Mouse (Mus musculus): ENCODE results near the gene Arhgap45. TPM values are rescaled to one million over a fixed set of nuclear protein-coding genes. Genes with fewer than 3 reads are reported as not detected.
A peak's percentile ranks its signal among the peaks of the same experiment; 100 is the strongest.
"Not testable (repeated sequence)": the region's sequence is repeated elsewhere in the genome, so short reads cannot be mapped to it uniquely, and the experiment has no call there.

Gene Arhgap45
- polyA plus RNA-seq, 1 experiment from 2014 or later: 206 TPM

GRCm38 (mm10) chr10:80053831-80054815, 37.7 kb downstream of the Arhgap45 start:
- peak; percentile 67 for DNase-seq (ENCODE audit: low spot score)

- DNase-seq (ENCODE audit: low spot score): not testable (repeated sequence)
These were observed 38.5 kb downstream of the Arhgap45 start for GRCm38 (mm10) chr10:80054911-80055310.

GRCm38 (mm10) chr10:80055364-80055763, 38.9 kb downstream of the Arhgap45 start:
- no peak for DNase-seq (ENCODE audit: low spot score)

GRCm38 (mm10) chr10:80055891-80056290, 39.4 kb downstream of the Arhgap45 start:
- DNase-seq (ENCODE audit: low spot score): no peak

GRCm38 (mm10) chr10:80056506-80056905, 40.1 kb downstream of the Arhgap45 start:
- no peak for DNase-seq (ENCODE audit: low spot score)

GRCm38 (mm10) chr10:80056976-80057682, 40.7 kb downstream of the Arhgap45 start:
- DNase-seq (ENCODE audit: low spot score): no peak

GRCm38 (mm10) chr10:80057683-80058326, 41.4 kb downstream of the Arhgap45 start:
- DNase-seq (ENCODE audit: low spot score): no peak

- no peak for DNase-seq (ENCODE audit: low spot score)
These were observed 46.7 kb downstream of the Arhgap45 start for GRCm38 (mm10) chr10:80063104-80063503.

GRCm38 (mm10) chr10:80063877-80064650, 47.6 kb downstream of the Arhgap45 start:
- peak; percentile 24 for DNase-seq (ENCODE audit: low spot score)

- no peak for DNase-seq (ENCODE audit: low spot score)
These were observed 52.8 kb downstream of the Arhgap45 start for GRCm38 (mm10) chr10:80069251-80069650.

GRCm38 (mm10) chr10:80069948-80070450, 53.5 kb downstream of the Arhgap45 start:
- no peak for DNase-seq (ENCODE audit: low spot score)

- DNase-seq (ENCODE audit: low spot score): no peak
These were observed 54.5 kb downstream of the Arhgap45 start for GRCm38 (mm10) chr10:80070837-80071515.

GRCm38 (mm10) chr10:80071516-80071900, 55.1 kb downstream of the Arhgap45 start:
- DNase-seq (ENCODE audit: low spot score): no peak

- no peak for DNase-seq (ENCODE audit: low spot score)
These were observed 56.4 kb downstream of the Arhgap45 start for GRCm38 (mm10) chr10:80072623-80073489.

GRCm38 (mm10) chr10:80074813-80075601, 58.6 kb downstream of the Arhgap45 start:
- peak; percentile 83 for DNase-seq (ENCODE audit: low spot score)

- DNase-seq (ENCODE audit: low spot score): no peak
These were observed 59.5 kb downstream of the Arhgap45 start for GRCm38 (mm10) chr10:80075924-80076323.

- no peak for DNase-seq (ENCODE audit: low spot score)
These were observed 59.9 kb downstream of the Arhgap45 start for GRCm38 (mm10) chr10:80076386-80076785.

- no peak for DNase-seq (ENCODE audit: low spot score)
These were observed 60.9 kb downstream of the Arhgap45 start for GRCm38 (mm10) chr10:80077312-80077711.
